Comparison of ENCODE assay signal across 8 mouse cellular contexts in genomic region chr10:54074609-54075421, GRCm38 (mm10). TPM values are rescaled to one million over a fixed set of nuclear protein-coding genes. Genes with fewer than 3 reads are reported as not detected.
A peak's percentile ranks its signal among the peaks of the same experiment; 100 is the strongest.
DNase-seq lines count a peak whose midpoint lies in the region; ATAC-seq lines count a peak whose summit lies in the region.

No protein-coding gene starts in this region.

- H3K36me3 ChIP-seq in embryonic facial prominence, embryonic 12.5 days = no peaks in the 10 kb centered on the region
- H3K36me3 ChIP-seq in heart, embryonic 16.5 days (ENCODE audit: control insufficient read depth, insufficient read depth) = no peaks in the 10 kb centered on the region
- H3K36me3 ChIP-seq in limb, embryonic 12.5 days = no peaks in the 10 kb centered on the region
- H3K36me3 ChIP-seq in midbrain, embryonic 15.5 days (replicated peaks) = no peaks in the 10 kb centered on the region
- no peaks in the 10 kb centered on the region for H3K36me3 ChIP-seq in stomach, embryonic 14.5 days (ENCODE audit: control insufficient read depth, insufficient read depth, low read length)

- H3K9me3 ChIP-seq in embryonic facial prominence, embryonic 12.5 days = no peaks in the 10 kb centered on the region
- no peaks in the 10 kb centered on the region for H3K9me3 ChIP-seq in heart, embryonic 16.5 days (replicated peaks; ENCODE audit: control insufficient read depth, low read length)
- no peaks in the 10 kb centered on the region for H3K9me3 ChIP-seq in limb, embryonic 12.5 days
- no peaks in the 10 kb centered on the region for H3K9me3 ChIP-seq in midbrain, embryonic 15.5 days
- H3K9me3 ChIP-seq in stomach, embryonic 14.5 days (ENCODE audit: control insufficient read depth, low read depth, low read length) = no peaks in the 10 kb centered on the region

- peak overlapping the region; percentile 71 for H3K4me3 ChIP-seq in embryonic facial prominence, embryonic 12.5 days
- H3K4me3 ChIP-seq in heart, embryonic 16.5 days (ENCODE audit: low read length) = peak overlapping the region; percentile 84
- H3K4me3 ChIP-seq in limb, embryonic 12.5 days (replicated peaks) = peak overlapping the region; percentile 78
- H3K4me3 ChIP-seq in midbrain, embryonic 15.5 days = peak overlapping the region; percentile 67
- peak overlapping the region; percentile 89 for H3K4me3 ChIP-seq in stomach, embryonic 14.5 days (ENCODE audit: low read depth, low read length)

- no peaks in the 10 kb centered on the region for H3K27me3 ChIP-seq in embryonic facial prominence, embryonic 12.5 days
- no peaks in the 10 kb centered on the region for H3K27me3 ChIP-seq in heart, embryonic 16.5 days (ENCODE audit: control insufficient read depth, insufficient read depth, low read length)
- H3K27me3 ChIP-seq in limb, embryonic 12.5 days = no peaks in the 10 kb centered on the region
- peaks cover 10% of the 10 kb centered on the region; the same call in 1 of the 2 replicates for H3K27me3 ChIP-seq in midbrain, embryonic 15.5 days (replicated peaks)
- H3K27me3 ChIP-seq in stomach, embryonic 14.5 days (ENCODE audit: control insufficient read depth, insufficient read depth, low read length) = no peaks in the 10 kb centered on the region

- H3K4me1 ChIP-seq in embryonic facial prominence, embryonic 12.5 days = peaks cover 15% of the 10 kb centered on the region
- H3K4me1 ChIP-seq in heart, embryonic 16.5 days (ENCODE audit: control insufficient read depth, insufficient read depth, low read length) = peaks cover 21% of the 10 kb centered on the region
- H3K4me1 ChIP-seq in limb, embryonic 12.5 days (replicated peaks) = peaks cover 35% of the 10 kb centered on the region
- peaks cover 15% of the 10 kb centered on the region for H3K4me1 ChIP-seq in midbrain, embryonic 15.5 days
- peaks cover 16% of the 10 kb centered on the region for H3K4me1 ChIP-seq in stomach, embryonic 14.5 days (ENCODE audit: control insufficient read depth, insufficient read depth, low read length)

- ATAC-seq in cerebellum, adult (ENCODE audit: insufficient number of reproducible peaks, low FRiP score, low TSS enrichment) = 0 out of 2 replicates have a peak, but pooled peaks have one; percentile 21
- ATAC-seq in activated CD4-positive, CD25-positive, alpha-beta regulatory T cell, adult 4 months = peak; percentile 5
- ATAC-seq in embryonic facial prominence, embryonic 12.5 days (ENCODE audit: insufficient number of reproducible peaks, insufficient read depth, low FRiP score, low TSS enrichment) = peak; percentile 63
- ATAC-seq in heart, embryonic 16.5 days (replicated peaks; ENCODE audit: extremely low read depth, insufficient read depth, low FRiP score) = peak; percentile 39
- ATAC-seq in limb, embryonic 12.5 days (ENCODE audit: insufficient number of reproducible peaks, insufficient read depth, low FRiP score, low TSS enrichment, low read depth) = peak; percentile 39; the same call in 1 of the 2 replicates
- peak; percentile 78 for ATAC-seq in midbrain, embryonic 15.5 days (replicated peaks)
- peak; percentile 30; the same call in 1 of the 2 replicates for ATAC-seq in stomach, embryonic 14.5 days (ENCODE audit: insufficient number of reproducible peaks, insufficient read depth, low FRiP score, low read depth)

- H3K27ac ChIP-seq in embryonic facial prominence, embryonic 12.5 days = no peak overlapping the region
- peak overlapping the region; percentile 54 for H3K27ac ChIP-seq in heart, embryonic 16.5 days (ENCODE audit: low read length)
- peak overlapping the region; percentile 50; the same call in 1 of the 2 replicates for H3K27ac ChIP-seq in limb, embryonic 12.5 days
- H3K27ac ChIP-seq in midbrain, embryonic 15.5 days = peak overlapping the region; percentile 43
- peak overlapping the region; percentile 55; the same call in 1 of the 2 replicates for H3K27ac ChIP-seq in stomach, embryonic 14.5 days (ENCODE audit: low read length)

- DNase-seq in cerebellum, adult 11 months = no peak

- peak overlapping the region; percentile 99 for H3K4me2 ChIP-seq in embryonic facial prominence, embryonic 12.5 days (replicated peaks)
- peak overlapping the region; percentile 88 for H3K4me2 ChIP-seq in heart, embryonic 16.5 days (ENCODE audit: low read depth, low read length)
- H3K4me2 ChIP-seq in limb, embryonic 12.5 days = peak overlapping the region; percentile 98
- peak overlapping the region; percentile 96 for H3K4me2 ChIP-seq in midbrain, embryonic 15.5 days
- peak overlapping the region; percentile 87 for H3K4me2 ChIP-seq in stomach, embryonic 14.5 days (replicated peaks; ENCODE audit: low read depth, low read length)

- under 1% methylated on average over 69 of the region's 73 CpGs for WGBS in embryonic facial prominence, embryonic 12.5 days
- WGBS in heart, embryonic 16.5 days = under 1% methylated on average over 69 of the region's 73 CpGs
- WGBS in limb, embryonic 12.5 days = under 1% methylated on average over 73 of the region's 73 CpGs
- WGBS in midbrain, embryonic 15.5 days = under 1% methylated on average over 66 of the region's 73 CpGs
- under 1% methylated on average over 62 of the region's 73 CpGs for WGBS in stomach, embryonic 14.5 days

- peak overlapping the region; percentile 77 for H3K9ac ChIP-seq in embryonic facial prominence, embryonic 12.5 days
- peak overlapping the region; percentile 75 for H3K9ac ChIP-seq in heart, embryonic 16.5 days (ENCODE audit: low read length)
- H3K9ac ChIP-seq in limb, embryonic 12.5 days (replicated peaks) = peak overlapping the region; percentile 75
- peak overlapping the region; percentile 61 for H3K9ac ChIP-seq in midbrain, embryonic 15.5 days
- H3K9ac ChIP-seq in stomach, embryonic 14.5 days (replicated peaks; ENCODE audit: low read depth, low read length) = peak overlapping the region; percentile 70

RNA-seq across cellular contexts. Expression of gene Man1a, which starts 1.6 kb away (rescaled TPM):
- polyA plus RNA-seq in activated CD4-positive, CD25-positive, alpha-beta regulatory T cell, adult 4 months (2017; shearing (Covaris generic)) = 10 to 100 TPM; 16.9 to 17.2 TPM
- polyA plus RNA-seq in embryonic facial prominence, embryonic 12.5 days (2016; fragmentation: Nextera tagmentation; extraction: Ambion mirVana) = 4.9 and 5.9 TPM in 2 replicates
- 4.6 and 5.8 TPM in 2 replicates for polyA plus RNA-seq in heart, embryonic 16.5 days (2015; fragmentation: Nextera tagmentation; extraction: Ambion mirVana)
- polyA plus RNA-seq in limb, embryonic 12.5 days (2016; fragmentation: Nextera tagmentation; extraction: Ambion mirVana) = 5.8 and 6.0 TPM in 2 replicates
- 5.0 and 5.3 TPM in 2 replicates for polyA plus RNA-seq in midbrain, embryonic 15.5 days (2015; fragmentation: Nextera tagmentation; extraction: Ambion mirVana)
- 16.9 and 17.4 TPM in 2 replicates for polyA plus RNA-seq in stomach, embryonic 14.5 days (2014; fragmentation: Nextera tagmentation; extraction: Ambion mirVana)

Comparison
In these comparisons a context has a peak if more than half of its experiments do, and no peak if none do; other contexts are left out.
1. ATAC-seq: peak in every context shown above with its lines; median percentile 78 in midbrain, embryonic 15.5 days; 63 in embryonic facial prominence, embryonic 12.5 days; 39 in heart, embryonic 16.5 days; 39 in limb, embryonic 12.5 days; 30 in stomach, embryonic 14.5 days; 21 in cerebellum, adult; 5 in activated CD4-positive, CD25-positive, alpha-beta regulatory T cell, adult 4 months.